Mouse (Mus musculus): ENCODE results near the gene Erv3.
A peak's percentile ranks its signal among the peaks of the same experiment; 100 is the strongest.

The Erv3 gene

DNA sequence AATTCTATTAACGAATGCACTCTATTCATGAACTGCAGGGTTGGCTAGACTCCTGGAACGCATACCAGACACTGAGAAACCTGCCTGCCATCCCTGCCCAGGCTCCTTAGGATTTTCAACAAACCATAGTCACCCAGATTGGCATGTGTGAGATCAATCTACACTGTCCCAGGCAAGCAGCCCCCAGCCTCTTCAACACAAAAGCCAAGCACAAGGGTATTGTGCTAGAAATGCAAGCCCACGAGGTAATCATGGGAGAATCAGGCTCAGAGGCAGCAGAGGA is 37.9 kb downstream of the Erv3 start:
- no peak for DNase-seq

DNA sequence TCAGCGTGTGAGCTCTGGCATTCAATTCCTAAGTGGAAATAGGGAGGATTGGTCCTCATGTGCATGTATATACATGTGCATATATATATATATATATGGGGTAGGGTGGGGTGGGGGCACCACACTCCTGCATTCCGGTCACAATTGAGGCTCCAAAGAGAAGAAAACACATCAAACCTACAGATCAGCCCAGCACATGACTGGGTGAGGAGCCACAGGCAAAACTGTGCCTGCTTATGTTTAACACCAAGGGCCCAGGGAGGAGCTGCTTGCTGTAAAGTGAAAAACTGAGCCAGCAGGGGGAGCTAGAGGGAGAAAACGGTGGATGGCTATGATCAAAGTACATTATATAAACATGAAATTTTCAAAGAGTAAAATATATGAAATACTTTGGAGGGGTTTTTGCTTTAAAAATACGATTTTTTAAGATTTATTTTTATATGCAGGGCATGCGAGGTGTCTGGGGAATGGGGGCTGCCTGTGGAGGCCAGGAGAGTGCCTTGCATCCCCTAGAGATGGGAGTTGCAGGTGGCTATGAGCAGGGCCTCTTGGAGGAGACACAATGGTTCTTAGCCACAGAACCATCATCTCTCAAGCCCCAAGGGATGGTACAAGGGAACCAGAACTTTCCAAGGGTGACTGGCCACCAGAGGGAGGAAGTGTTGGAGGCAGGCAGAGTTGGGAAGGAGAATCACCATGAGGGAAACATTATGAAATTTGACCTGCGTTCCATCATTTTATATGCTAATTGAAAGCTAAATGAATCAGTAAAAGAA is 38.4 kb downstream of the Erv3 start:
- DNase-seq: peak; percentile 63 to 76

DNA sequence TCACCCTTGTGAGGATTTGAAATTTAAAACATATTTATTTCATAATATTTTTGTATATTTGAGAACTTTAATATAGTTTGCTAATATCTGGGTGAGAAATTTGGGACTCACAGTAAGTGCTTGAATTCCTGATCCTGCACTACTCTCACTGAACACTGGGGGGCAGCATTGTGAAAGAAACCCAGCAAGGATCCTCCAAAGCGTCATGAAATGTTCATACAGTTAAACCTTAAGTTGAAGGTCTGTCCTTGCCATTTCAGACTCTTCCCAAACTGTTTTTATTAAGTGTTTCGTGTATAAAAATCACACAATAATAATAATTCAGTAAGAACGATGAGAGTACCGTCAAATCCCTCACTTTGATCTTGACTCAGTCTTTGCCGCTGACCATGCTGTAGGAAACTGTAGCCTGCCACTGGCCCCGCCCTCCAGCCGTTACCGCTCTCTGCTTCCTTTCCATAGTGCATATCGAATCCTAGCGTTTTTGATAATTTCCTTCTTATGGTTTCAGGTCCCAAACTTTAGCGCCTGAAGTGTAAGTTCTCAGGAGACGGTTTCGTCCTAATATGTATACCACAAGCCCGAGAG is 39.4 kb downstream of the Erv3 start:
- DNase-seq: peak; percentile 75 to 81

DNA sequence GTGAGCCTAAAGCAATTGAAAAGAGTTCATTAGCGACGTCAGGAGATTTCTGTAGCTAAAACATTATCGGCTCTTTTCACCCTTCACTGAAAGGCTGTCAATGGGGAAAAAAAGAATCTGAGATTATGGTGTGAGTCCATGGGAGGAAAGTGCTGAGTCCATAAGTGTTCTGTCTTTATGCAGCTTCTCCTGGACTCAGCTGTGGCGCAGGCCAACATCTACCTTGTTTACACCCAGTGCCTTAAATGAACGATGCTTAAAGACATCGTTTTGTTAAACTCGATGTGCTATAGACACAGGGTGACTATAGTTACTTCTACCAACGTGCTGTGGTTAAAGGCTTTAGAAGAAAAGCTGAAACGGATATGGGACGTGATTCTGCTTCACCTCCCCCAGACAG is 45.2 kb downstream of the Erv3 start:
- DNase-seq: no peak

DNA sequence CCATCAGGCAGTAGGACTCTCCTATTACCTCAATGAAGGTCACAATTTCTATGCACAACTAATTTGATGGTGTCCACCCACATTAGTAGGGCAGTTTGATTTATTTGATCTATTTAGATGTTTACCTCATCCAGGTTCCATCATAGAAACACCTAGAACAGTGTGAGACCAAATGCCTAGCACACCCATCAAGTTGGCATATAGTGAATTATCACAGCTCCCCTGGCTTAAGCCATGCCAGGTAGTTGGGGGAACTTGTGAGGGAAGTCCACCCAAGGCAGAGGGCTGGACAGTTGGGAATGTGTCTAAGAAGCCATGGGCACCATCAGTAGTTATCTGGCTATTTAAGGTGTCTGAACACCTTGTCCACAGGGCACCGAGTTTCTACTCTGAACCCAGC is 46.1 kb downstream of the Erv3 start:
- no peak for DNase-seq

DNA sequence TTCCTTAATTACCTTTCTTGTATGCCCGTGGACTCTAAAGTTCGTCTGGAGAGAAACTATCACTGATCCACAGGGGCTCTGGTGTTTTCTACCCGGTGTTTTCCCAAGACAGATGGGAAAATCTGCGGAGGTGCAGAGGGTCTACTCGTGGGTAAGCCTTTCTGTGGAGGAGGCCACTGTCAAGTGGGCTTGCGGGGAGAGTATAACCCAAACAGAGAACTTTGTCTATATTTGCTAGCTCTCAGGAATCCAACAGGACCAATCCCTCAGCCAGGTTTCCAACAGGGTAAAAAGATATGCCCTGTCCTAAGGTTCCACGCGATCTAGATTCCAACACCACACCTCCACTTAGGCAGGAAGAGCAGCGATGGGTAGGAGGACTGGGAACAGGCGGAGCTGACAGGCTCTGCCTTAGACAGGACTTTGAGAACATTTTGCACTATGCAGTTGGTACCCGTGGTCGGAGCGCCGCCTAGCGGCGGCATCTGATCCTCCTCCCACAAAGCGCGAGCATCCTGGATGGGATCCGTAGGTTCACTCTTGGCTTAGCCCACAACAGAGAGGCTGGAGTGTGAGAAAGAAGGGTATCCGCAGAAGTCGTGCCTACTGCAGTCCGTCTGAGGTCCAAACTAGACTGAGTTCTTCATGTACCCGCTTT is 46.9 kb downstream of the Erv3 start:
- peak; percentile 38 to 45 for DNase-seq

DNA sequence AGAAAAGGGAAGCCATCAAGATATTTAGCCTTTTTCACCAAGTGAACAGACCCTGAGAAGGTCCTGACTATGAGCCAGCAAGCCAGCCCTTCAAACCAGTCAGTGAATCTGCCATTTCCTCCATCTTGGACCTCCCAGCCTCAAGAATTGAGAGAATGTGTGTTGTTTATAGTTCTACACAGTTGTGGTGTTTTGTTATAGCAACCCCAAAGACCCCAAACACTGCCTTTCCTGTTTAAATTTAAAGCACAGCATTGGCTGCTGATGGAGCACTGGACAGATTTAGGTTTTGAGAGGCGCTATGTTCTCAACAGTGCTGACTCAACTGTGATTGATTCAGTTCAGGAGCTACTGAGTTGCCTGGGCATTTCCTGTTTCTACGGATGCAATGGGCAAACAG is 47.9 kb downstream of the Erv3 start:
- no peak for DNase-seq

DNA sequence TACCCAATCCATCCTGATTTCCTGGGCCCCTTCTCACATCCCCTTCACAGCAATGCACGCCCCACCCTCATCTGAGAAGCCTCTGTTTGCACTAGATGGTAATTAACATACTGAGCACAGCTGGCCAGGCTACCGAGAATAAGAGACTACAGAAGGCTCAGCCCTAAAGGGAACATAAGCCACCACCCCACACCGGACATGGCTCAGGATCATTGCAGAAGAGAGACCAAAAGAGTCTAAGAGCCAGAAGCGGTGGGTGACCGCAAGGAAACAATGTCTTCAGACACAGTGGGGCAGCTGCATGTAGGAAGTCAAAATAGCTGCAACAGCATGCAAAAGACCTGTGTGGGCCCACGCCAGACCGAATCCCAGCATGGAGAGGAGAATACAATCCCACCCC is 50.7 kb downstream of the Erv3 start:
- no peak for DNase-seq

DNA sequence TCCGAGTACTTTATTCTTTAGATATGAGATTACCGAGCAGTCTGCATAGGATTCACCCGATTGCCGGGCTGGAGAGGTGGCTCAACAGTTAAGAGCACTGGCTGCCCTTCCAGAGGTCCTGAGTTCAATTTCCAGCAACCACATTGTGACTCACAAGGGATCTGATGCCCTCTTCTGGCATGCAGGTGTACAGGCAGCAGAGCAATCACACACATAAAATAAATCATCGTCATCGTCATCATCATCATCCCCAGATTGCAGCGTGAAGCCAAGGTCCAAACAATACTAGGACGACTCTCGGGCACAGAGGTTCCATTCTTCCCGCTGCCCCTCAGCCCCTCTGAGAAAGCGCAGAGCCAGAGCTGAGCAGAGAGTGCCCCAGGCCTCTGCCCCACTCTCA is 51.9 kb downstream of the Erv3 start:
- DNase-seq: no peak

DNA sequence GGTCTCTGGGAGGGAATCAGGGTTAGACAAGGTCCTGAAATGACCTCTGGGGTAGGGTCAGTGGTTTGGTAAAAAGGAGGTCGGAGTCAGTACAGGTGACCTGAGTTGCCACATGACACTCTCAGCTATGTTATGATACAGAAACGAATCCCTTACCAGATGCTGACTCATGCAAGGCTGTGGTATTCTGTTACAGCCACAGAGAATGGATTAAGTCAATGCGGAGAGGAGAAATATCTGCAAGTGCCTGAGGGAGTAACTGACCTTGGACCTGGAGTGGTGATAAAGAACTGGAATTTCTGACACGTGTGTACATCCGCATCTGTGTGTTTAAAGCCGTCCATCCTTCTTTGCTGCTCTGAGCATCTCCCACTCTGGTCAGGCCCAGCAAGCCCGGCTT is 52.7 kb downstream of the Erv3 start:
- no peak for DNase-seq

DNA sequence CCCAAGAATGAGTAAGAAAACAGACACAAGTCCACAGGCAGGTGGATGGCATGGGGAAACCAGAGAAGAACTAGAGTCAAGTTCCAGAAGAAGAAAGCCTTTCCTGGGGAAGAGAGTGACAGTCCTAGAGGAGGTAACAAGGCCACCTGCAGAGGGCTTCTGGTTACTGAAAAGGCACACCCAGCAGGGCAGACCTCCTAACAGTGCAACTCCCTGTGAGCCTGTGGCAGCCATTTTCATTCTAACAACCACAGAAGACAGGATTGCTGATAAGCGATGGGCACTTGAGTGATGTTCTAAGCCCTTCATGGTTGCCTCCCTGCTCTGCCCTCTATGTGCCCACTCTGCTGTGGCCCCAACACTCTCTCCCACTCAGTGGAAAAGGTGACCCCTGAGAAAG is 54.2 kb downstream of the Erv3 start:
- no peak for DNase-seq

DNA sequence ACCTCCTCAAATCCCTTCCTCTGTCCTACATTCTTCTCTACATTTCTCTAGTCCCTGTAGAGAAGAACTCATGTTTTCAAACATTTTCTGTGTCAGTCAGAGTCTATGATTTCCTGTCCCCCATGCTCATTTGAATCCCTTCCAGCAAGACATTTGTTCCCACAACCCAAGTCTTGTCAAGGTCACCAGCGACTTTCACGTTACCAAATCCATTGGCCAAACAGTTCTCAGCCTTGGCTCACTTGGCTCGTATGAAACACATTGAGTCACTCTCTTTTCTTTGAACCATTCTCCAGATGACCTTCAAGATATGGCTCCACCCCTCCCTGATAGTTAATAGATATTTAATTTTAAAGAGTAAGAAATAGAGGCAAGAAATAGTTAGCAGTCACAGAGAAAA is 55.7 kb downstream of the Erv3 start:
- no peak for DNase-seq

All from thymus, postnatal 36 days (tissue).